ENCODE assay signal across 11 mouse cellular contexts in genomic region chr7:132767233-132767998, GRCm38 (mm10). TPM values are rescaled to one million over a fixed set of nuclear protein-coding genes. Genes with fewer than 3 reads are reported as not detected.
DNase-seq lines count a peak whose midpoint lies in the region; ATAC-seq lines count a peak whose summit lies in the region.
"Had no signal": no experiment of that assay in that cellular context is flagged by ENCODE, and none has a peak within 500 bp of the region (broad histone marks: within the 10 kb centered on the region; RNA-seq: fewer than 3 reads in every experiment).

No protein-coding gene starts in this region.

- peaks cover 60% of the 10 kb centered on the region for H3K36me3 ChIP-seq in hindbrain, embryonic 10.5 days
- no peaks in the 10 kb centered on the region for H3K36me3 ChIP-seq in hindbrain, embryonic 11.5 days (ENCODE audit: control insufficient read depth, insufficient read depth, low read length)
- H3K36me3 ChIP-seq in hindbrain, embryonic 13.5 days = peaks cover 15% of the 10 kb centered on the region
- H3K36me3 ChIP-seq in midbrain, embryonic 14.5 days (ENCODE audit: control insufficient read depth, insufficient read depth, low read length) = 0 out of 2 replicates have a peak, but pooled peaks cover 9% of the 10 kb centered on the region
- no peaks in the 10 kb centered on the region for H3K36me3 ChIP-seq in intestine, embryonic 16.5 days (ENCODE audit: control insufficient read depth, insufficient read depth, low read length)

- H3K9me3 ChIP-seq in hindbrain, embryonic 10.5 days = no peaks in the 10 kb centered on the region
- no peaks in the 10 kb centered on the region for H3K9me3 ChIP-seq in hindbrain, embryonic 11.5 days (ENCODE audit: control insufficient read depth, low read length)
- no peaks in the 10 kb centered on the region for H3K9me3 ChIP-seq in hindbrain, embryonic 13.5 days
- no peaks in the 10 kb centered on the region for H3K9me3 ChIP-seq in midbrain, embryonic 14.5 days (ENCODE audit: control insufficient read depth, low read length)
- H3K9me3 ChIP-seq in intestine, embryonic 16.5 days (ENCODE audit: control insufficient read depth, low read length) = no peaks in the 10 kb centered on the region
- H3K9me3 ChIP-seq: megakaryocyte, embryonic 14.5 days had no signal

- H3K9ac ChIP-seq in hindbrain, embryonic 11.5 days (ENCODE audit: low read depth, low read length) = no peak overlapping the region
- H3K9ac ChIP-seq in hindbrain, embryonic 13.5 days = no peak overlapping the region
- H3K9ac ChIP-seq in midbrain, embryonic 14.5 days (replicated peaks; ENCODE audit: low read length) = no peak overlapping the region
- no peak overlapping the region for H3K9ac ChIP-seq in intestine, embryonic 16.5 days (ENCODE audit: low read depth, low read length)

- H3K4me3 ChIP-seq in hindbrain, embryonic 10.5 days = no peak overlapping the region
- no peak overlapping the region for H3K4me3 ChIP-seq in hindbrain, embryonic 11.5 days (ENCODE audit: low read depth, low read length)
- no peak overlapping the region for H3K4me3 ChIP-seq in brown adipose tissue, adult 24 weeks (ENCODE audit: insufficient read depth, low read depth, low read length)
- no peak overlapping the region for H3K4me3 ChIP-seq in hindbrain, embryonic 13.5 days
- H3K4me3 ChIP-seq in midbrain, embryonic 14.5 days (replicated peaks; ENCODE audit: low read depth, low read length) = no peak overlapping the region
- H3K4me3 ChIP-seq in intestine, embryonic 16.5 days (ENCODE audit: low read length) = no peak overlapping the region

- no peak overlapping the region for H3K4me2 ChIP-seq in hindbrain, embryonic 11.5 days (replicated peaks; ENCODE audit: low read depth, low read length)
- no peak overlapping the region for H3K4me2 ChIP-seq in hindbrain, embryonic 13.5 days
- no peak overlapping the region for H3K4me2 ChIP-seq in midbrain, embryonic 14.5 days (ENCODE audit: low read length)
- H3K4me2 ChIP-seq in intestine, embryonic 16.5 days (ENCODE audit: low read depth, low read length) = no peak overlapping the region

- peak overlapping the region; percentile 53; the same call in 1 of the 2 replicates for H3K27ac ChIP-seq in hindbrain, embryonic 10.5 days
- H3K27ac ChIP-seq in hindbrain, embryonic 11.5 days (ENCODE audit: low read depth, low read length) = no peak overlapping the region
- H3K27ac ChIP-seq in brown adipose tissue, adult 24 weeks (replicated peaks; ENCODE audit: low read depth, low read length) = peak overlapping the region; percentile 45
- peak overlapping the region; percentile 77 for H3K27ac ChIP-seq in hindbrain, embryonic 13.5 days
- H3K27ac ChIP-seq in midbrain, embryonic 14.5 days (replicated peaks; ENCODE audit: low read depth, low read length) = peak overlapping the region; percentile 71
- no peak overlapping the region for H3K27ac ChIP-seq in intestine, embryonic 16.5 days (ENCODE audit: low read length)

- WGBS in hindbrain, embryonic 10.5 days = 64% methylated on average over 12 of the region's 12 CpGs
- 59% methylated on average over 12 of the region's 12 CpGs for WGBS in hindbrain, embryonic 11.5 days
- 30% methylated on average over 12 of the region's 12 CpGs for WGBS in hindbrain, embryonic 13.5 days
- WGBS in midbrain, embryonic 14.5 days = 26% methylated on average over 12 of the region's 12 CpGs
- 71% methylated on average over 12 of the region's 12 CpGs for WGBS in intestine, embryonic 16.5 days

- no peak for DNase-seq in hindbrain, embryonic 10.5 days (ENCODE audit: low spot score)
- DNase-seq in hindbrain, embryonic 11.5 days (ENCODE audit: low spot score) = no peak
- DNase-seq in midbrain, embryonic 14.5 days = peak; percentile 80
- DNase-seq in left cerebral cortex, postnatal 25 days (ENCODE audit: low spot score in 2 of 2) = no peak
- DNase-seq in gastrocnemius, postnatal 10 days = no peak
- DNase-seq: gastrocnemius, postnatal 14 days; heart, postnatal 4 days had no signal

- intact Hi-C loops in left cerebral cortex, postnatal 25 days (cut with DNase I) = no loop called here

- H3K27me3 ChIP-seq in hindbrain, embryonic 10.5 days (ENCODE audit: insufficient read depth, poor library complexity, severe bottlenecking) = no peaks in the 10 kb centered on the region
- H3K27me3 ChIP-seq in hindbrain, embryonic 11.5 days (ENCODE audit: control insufficient read depth, insufficient read depth, low read length) = no peaks in the 10 kb centered on the region
- H3K27me3 ChIP-seq in hindbrain, embryonic 13.5 days = no peaks in the 10 kb centered on the region
- H3K27me3 ChIP-seq in midbrain, embryonic 14.5 days (ENCODE audit: control insufficient read depth, insufficient read depth, low read length) = no peaks in the 10 kb centered on the region
- H3K27me3 ChIP-seq in intestine, embryonic 16.5 days (replicated peaks; ENCODE audit: control insufficient read depth, insufficient read depth, low read length) = no peaks in the 10 kb centered on the region
- H3K27me3 ChIP-seq: megakaryocyte, embryonic 14.5 days had no signal

- peaks cover 30% of the 10 kb centered on the region for H3K4me1 ChIP-seq in hindbrain, embryonic 10.5 days (replicated peaks)
- H3K4me1 ChIP-seq in hindbrain, embryonic 11.5 days (replicated peaks; ENCODE audit: control insufficient read depth, insufficient read depth, low read length) = no peaks in the 10 kb centered on the region
- peaks cover 44% of the 10 kb centered on the region for H3K4me1 ChIP-seq in brown adipose tissue, adult 24 weeks (ENCODE audit: control insufficient read depth, insufficient read depth, insufficient read length, low read length)
- peaks cover 43% of the 10 kb centered on the region for H3K4me1 ChIP-seq in hindbrain, embryonic 13.5 days (replicated peaks)
- H3K4me1 ChIP-seq in midbrain, embryonic 14.5 days (ENCODE audit: control insufficient read depth, insufficient read depth, low read length) = peaks cover 22% of the 10 kb centered on the region
- H3K4me1 ChIP-seq in intestine, embryonic 16.5 days (ENCODE audit: control insufficient read depth, insufficient read depth, low read length) = peaks cover 38% of the 10 kb centered on the region

- no peak for ATAC-seq in hindbrain, embryonic 11.5 days (ENCODE audit: low FRiP score)
- ATAC-seq in hindbrain, embryonic 13.5 days (ENCODE audit: low FRiP score) = peak; percentile 65
- ATAC-seq in midbrain, embryonic 14.5 days (ENCODE audit: low FRiP score, low TSS enrichment) = peak; percentile 60
- ATAC-seq in intestine, embryonic 16.5 days = no peak

RNA-seq across cellular contexts. Expression of gene Fam53b, which starts 46.3 kb away (rescaled TPM):
- polyA plus RNA-seq in hindbrain, embryonic 10.5 days (2016; fragmentation: Nextera tagmentation; extraction: Ambion mirVana) = 25.5 and 27.7 TPM in 2 replicates
- polyA plus RNA-seq in hindbrain, embryonic 11.5 days (2014; fragmentation: Nextera tagmentation; extraction: Ambion mirVana) = 16.9 and 17.0 TPM in 2 replicates
- polyA plus RNA-seq in brown adipose tissue, adult 24 weeks (2012; ENCODE audit: insufficient read depth, insufficient read length, missing spikeins) = 44.1 and 50.2 TPM in 2 replicates
- polyA plus RNA-seq in hindbrain, embryonic 13.5 days (2015; fragmentation: Nextera tagmentation; extraction: Ambion mirVana) = 16.9 and 19.3 TPM in 2 replicates
- polyA plus RNA-seq in midbrain, embryonic 14.5 days (2014; fragmentation: Nextera tagmentation; extraction: Ambion mirVana) = 9.3 and 15.5 TPM in 2 replicates
- 10 to 100 TPM; 48.1 to 50.7 TPM for total RNA-seq in left cerebral cortex, postnatal 25 days (2021)
- polyA plus RNA-seq in intestine, embryonic 16.5 days (2015; fragmentation: Nextera tagmentation; extraction: Ambion mirVana) = 22.2 and 23.7 TPM in 2 replicates
- total RNA-seq in gastrocnemius, postnatal 10 days (2021) = 10 to 100 TPM; 34.5 to 43.6 TPM

Comparison
In these comparisons a context has a peak if more than half of its experiments do, and no peak if none do; other contexts are left out.
1. H3K27ac ChIP-seq: peak in hindbrain, embryonic 10.5 days (single experiment), brown adipose tissue, adult 24 weeks (single experiment), hindbrain, embryonic 13.5 days (single experiment) and midbrain, embryonic 14.5 days (single experiment); none in hindbrain, embryonic 11.5 days (single experiment) and intestine, embryonic 16.5 days (single experiment).
2. ATAC-seq: peak in hindbrain, embryonic 13.5 days (single experiment) and midbrain, embryonic 14.5 days (single experiment); none in hindbrain, embryonic 11.5 days (single experiment) and intestine, embryonic 16.5 days (single experiment).